Mouse (Mus musculus): ENCODE results near the gene Glrx. TPM values are rescaled to one million over a fixed set of nuclear protein-coding genes. Genes with fewer than 3 reads are reported as not detected.

Glrx gene
- polyA plus RNA-seq (2012; rRNA removed; ENCODE audit: low replicate concordance) = 16.9 and 47.9 TPM in 2 replicates

DNA sequence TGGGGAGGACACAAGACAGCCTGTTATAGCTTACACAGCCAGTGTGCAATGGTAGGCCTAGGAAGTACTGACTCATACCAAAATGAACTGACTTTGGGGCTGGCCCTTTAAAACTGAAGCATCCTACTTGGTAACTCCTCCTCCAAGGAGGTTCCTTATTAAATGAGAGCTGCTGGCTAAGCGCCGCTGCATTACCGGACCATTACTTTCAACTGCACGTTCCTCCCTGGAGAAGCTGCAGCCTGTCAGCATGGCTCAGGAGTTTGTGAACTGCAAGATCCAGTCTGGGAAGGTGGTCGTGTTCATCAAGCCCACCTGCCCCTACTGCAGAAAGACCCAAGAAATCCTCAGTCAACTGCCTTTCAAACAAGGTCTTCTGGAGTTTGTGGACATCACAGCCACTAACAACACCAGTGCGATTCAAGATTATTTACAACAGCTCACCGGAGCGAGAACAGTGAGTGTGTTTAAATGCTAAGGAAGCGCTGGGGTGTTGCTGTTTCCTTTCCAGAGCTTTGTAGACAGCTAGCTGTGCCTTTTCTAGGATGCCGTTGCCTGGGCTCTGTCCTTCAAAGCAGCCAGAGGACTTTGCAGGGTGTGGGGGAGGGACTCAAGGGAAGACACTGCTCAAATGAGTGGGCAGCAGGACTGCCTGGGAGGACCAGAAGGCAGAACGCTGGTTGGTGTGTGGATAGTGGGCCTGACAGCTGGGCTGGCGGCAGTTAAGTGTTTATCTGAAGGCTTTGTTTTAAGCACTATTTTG is at the start of gene Glrx:
Glrx (plus strand) TSS at position 150 of the 763 bp plus-strand sequence.

Other genes with a start within 250 kb of the Glrx start
- gene Ell2, start 133.1 kb upstream of the Glrx start, polyA plus RNA-seq (2012; rRNA removed; ENCODE audit: low replicate concordance) = 2.7 and 5.8 TPM in 2 replicates
- gene Rhobtb3, start 104.1 kb downstream of the Glrx start, polyA plus RNA-seq (2012; rRNA removed; ENCODE audit: low replicate concordance) = 8.7 and 13.9 TPM in 2 replicates
- not detected in 2 replicates for gene Spata9, start 127.3 kb downstream of the Glrx start, polyA plus RNA-seq (2012; rRNA removed; ENCODE audit: low replicate concordance)
- gene Rfesd, start 178.9 kb downstream of the Glrx start, polyA plus RNA-seq (2012; rRNA removed; ENCODE audit: low replicate concordance) = 5.8 and 6.3 TPM in 2 replicates
- 0.06 and 0.22 TPM in 2 replicates for gene Gpr150, start 217.1 kb downstream of the Glrx start, polyA plus RNA-seq (2012; rRNA removed; ENCODE audit: low replicate concordance)